Mouse (Mus musculus) regulatory T cell (primary cell): ENCODE measurements around the gene Rhox2f.
"Not testable (repeated sequence)": the region's sequence is repeated elsewhere in the genome, so short reads cannot be mapped to it uniquely, and the experiment has no call there.

ENCODE experiments used
- in situ Hi-C: fragments of 300-600 bp; cut with MboI, MseI; formaldehyde crosslinking; loops from one replicate; pipeline ENCODE4 v1.15.1; 2025; ENCODE audit warnings: high pct_unique_total_duplicates

Gene Rhox2f

DNA sequence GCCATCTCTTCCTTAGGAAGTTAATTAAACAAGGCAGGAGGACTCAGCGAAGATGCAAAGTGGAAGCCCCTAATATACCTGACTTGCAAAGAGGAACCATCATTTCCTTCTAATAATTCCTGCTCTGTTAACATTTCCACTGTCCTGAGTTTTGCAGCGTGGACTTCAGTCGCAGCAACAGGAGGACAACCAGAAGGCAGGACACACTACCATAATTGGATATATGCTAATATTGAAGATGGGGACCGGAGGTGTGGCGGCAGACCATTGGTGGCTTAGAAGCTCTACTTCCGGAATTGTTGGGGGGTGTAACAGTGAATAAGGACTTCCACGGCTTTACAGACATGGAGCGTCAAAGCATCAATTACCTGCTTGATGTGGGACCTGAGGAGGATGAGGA lies at the start of gene Rhox2f:
Gene Rhox2f (plus strand): TSS at position 301 of the 400 bp plus-strand sequence.
- in situ Hi-C loops, result not testable (repeated sequence)

DNA sequence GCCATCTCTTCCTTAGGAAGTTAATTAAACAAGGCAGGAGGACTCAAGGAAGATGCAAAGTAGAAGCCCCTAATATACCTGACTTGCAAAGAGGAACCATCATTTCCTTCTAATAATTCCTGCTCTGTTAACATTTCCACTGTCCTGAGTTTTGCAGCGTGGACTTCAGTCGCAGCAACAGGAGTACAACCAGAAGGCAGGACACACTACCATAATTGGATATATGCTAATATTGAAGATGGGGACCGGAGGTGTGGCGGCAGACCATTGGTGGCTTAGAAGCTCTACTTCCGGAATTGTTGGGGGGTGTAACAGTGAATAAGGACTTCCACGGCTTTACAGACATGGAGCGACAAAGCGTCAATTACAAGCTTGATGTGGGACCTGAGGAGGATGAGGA lies 41.1 kb upstream of the Rhox2f start, which contains the start of gene Rhox2e:
Gene Rhox2e (plus strand): TSS at position 301 of the 400 bp plus-strand sequence.
- in situ Hi-C loops, result loop anchor here (10.0 kb wide), 1 partner anchor 285 kb away; the partner anchor contains the start of genes Rhox2a and Rhox3a

DNA sequence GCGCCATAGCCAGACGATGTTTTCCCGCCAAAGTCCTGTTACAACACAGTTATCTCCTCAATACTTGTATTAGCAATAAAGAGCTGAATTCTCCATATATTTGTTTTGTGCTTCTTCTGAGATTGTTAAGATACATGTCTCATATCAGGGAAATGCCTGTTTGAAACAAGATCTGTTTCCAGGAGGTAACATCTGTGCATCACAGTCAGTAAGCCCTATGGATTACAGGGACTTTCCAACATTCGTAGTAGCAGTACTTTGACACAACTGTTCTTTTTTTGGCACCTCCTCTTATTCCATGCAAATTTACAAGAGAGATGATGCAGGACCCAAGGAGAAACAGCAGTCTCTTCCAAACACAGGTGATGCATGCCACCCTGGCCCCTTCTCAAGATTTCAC lies 29.5 kb upstream of the Rhox2f start, which contains the start of gene Rhox3e:
Gene Rhox3e (plus strand): TSS at position 301 of the 400 bp plus-strand sequence.
- in situ Hi-C loops, result loop anchor here (5.0 kb wide), 1 partner anchor 36 kb away; no protein-coding TSS in a partner anchor

DNA sequence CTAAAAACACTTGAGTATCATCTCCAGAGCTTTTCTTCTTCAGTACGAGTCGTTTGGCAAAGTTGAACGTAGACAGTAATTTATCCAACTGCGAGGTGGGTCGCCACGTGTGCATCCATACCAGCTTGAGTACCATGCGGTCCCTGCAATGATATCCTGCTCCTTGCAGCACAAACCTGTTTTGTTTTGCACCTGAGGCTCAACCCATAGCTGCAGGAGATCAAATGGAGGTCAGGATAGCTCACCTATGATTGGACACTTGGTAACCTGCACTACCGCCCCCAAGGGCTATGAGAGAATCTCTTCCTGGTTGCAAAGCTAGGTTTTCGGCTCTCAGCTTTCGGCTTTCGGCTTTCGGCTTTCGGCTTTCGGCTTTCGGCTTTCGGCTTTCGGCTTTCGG lies 14.1 kb upstream of the Rhox2f start, which contains the start of gene Rhox4e:
Gene Rhox4e (plus strand): TSS at position 301 of the 400 bp plus-strand sequence.
- in situ Hi-C loops, result not testable (repeated sequence)

DNA sequence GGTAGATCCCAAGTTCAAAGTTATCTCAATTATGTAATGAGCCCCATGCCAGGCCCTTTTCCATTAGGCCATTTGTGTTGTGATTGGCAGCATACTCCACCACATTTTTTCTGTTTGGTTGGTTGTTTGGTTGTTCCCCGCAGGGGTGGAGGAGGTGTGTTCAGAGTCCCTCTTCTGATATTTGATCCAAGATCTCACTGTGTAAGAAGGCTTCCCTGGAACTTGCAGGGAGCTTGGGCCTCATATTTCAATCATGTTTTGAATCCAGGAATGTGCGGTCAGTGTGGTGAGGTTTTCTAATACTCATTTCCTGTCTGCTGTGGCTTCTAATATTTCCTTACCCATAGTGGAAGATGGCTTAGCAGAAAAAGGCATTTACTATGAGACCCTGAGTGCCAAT lies 1.4 kb downstream of the Rhox2f start:
- in situ Hi-C loops, result not testable (repeated sequence)

DNA sequence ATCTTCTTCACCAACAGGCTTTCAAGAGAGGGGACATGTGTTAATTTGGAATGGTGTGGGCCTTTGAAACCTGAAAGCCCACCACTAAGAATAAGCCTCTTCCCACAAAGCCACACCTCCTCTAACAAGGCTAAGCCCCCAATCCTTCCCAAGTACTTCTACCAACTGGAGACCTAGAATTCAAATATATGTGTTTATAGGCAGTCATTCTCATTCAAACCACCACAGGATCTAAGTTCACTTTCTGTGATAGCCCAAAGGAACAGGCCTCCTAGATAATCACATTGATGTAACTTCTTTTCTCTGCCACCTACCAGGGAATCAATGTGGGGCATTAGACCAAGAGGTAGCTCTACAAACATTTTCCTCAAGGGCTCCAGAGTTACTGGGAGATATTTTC lies 9.5 kb downstream of the Rhox2f start, which contains the start of gene Rhox3f:
Gene Rhox3f (plus strand): TSS at position 301 of the 400 bp plus-strand sequence.
- in situ Hi-C loops, result not testable (repeated sequence)

DNA sequence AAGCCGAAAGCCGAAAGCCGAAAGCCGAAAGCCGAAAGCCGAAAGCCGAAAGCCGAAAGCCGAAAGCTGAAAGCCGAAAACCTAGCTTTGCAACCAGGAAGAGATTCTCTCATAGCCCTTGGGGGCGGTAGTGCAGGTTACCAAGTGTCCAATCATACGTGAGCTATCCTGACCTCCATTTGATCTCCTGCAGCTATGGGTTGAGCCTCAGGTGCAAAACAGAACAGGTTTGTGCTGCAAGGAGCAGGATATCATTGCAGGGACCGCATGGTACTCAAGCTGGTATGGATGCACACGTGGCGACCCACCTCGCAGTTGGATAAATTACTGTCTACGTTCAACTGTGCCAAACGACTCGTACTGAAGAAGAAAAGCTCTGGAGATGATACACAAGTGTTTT lies 36.4 kb downstream of the Rhox2f start, which contains the start of gene Rhox4f:
Gene Rhox4f (minus strand): TSS at position 101 of the 400 bp plus-strand sequence.
- in situ Hi-C loops, result not testable (repeated sequence)
